Mouse (Mus musculus) natural killer cell, adult 2 months (primary cell): Measurements from ENCODE around the gene Med27.

Experiments used
- DNase-seq, 2 experiments: peaks; one replicate each; pipeline ENCODE4 v3.0.0; 2022; ENCODE audit warnings: low spot score in 2 of 2

Gene Med27

DNA sequence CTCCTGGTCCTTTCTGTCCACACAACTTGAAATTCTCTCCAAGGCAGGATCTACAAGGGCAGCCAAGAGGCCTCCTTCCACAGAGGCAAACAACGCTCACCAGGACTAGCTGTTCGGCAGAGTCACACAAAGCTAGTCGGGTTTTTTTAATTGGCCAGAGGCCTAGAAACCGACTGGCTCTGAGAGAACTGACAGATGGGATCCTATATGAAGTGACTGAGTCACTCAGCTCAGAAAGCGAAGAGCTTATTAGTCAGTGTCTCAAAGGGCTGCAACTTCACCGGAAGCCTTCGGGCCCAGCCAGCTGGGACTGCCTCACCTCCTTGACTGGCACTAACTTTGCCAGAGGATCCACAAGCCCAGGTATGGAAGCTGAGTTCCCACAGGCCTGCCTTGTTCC lies 217.4 kb downstream of the Med27 start:
- no peak for DNase-seq

DNA sequence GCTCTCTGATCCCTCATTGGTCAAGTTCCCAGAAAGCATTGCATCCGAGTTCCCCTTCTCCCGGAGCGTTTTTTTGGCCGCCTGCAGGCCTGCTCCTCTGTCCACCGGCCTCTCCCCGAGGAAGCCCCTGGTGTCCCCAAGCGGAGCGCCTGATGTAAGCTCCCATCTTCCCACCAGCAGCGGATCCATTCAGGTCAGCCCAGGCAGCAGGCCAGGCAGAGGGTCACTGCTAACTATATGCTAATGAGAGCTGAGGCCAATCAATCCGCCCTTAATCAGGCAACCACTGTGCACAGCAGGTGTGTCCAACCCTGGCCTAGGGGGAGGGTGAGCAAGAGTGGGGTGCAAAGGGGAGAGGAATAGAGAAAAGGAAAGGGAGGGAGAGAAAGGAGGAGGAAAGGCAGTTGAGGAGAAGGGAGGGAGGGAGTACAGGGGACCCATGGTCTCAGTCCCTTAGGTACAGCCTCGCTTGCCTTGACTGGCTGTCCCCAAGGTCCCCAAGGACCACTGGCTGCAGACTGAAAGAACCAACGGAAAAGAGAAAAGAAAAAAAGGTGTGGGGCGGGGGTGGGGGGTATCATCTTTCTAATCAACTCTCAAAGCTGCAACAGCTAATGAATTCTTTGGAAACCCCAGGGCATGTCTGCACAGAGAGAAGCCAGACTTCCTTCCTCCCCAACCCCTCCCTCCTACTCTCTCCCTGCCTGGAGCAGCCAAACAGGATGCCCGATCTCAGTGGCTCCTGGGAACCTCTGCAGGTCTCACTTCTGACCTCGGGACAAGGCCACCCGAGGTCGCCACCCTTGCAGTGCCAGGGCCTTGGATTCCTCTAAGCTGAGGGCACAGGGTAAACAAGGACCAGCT lies 219.2 kb downstream of the Med27 start:
- no peak for DNase-seq

- no peak for DNase-seq
These were observed 225.5 kb downstream of the Med27 start for GRCm38 (mm10) chr2:29571921-29572700.

DNA sequence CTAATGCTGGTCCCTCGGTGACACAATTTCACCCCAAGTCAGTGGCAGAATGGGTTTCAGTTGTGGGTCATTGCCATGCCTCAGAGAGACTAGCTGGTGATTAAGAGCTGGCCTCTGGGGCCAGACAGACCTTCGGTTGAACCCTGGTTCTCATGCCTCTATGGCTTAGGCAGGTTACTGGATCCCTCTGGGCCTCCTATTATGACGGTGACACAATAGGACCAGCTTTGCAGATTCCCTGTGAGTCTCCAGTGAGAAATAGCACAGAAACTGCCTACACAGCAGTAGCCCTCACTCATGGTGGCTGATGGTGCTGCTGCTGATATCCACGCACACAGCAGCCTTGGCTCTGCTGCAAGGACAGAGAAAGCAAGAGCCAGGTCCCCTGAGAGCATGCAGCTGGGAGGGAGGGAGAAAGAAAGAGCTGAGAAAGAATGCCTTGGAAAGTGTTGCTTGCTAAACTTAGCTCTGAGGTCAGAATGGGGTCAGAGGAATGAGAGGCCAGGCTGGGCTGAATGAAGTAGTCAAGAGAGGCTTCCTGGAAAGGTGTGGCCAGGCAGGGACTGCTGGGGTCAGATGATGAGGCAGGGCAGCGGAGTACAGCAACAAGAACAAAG lies 226.3 kb downstream of the Med27 start:
- DNase-seq: no peak

DNA sequence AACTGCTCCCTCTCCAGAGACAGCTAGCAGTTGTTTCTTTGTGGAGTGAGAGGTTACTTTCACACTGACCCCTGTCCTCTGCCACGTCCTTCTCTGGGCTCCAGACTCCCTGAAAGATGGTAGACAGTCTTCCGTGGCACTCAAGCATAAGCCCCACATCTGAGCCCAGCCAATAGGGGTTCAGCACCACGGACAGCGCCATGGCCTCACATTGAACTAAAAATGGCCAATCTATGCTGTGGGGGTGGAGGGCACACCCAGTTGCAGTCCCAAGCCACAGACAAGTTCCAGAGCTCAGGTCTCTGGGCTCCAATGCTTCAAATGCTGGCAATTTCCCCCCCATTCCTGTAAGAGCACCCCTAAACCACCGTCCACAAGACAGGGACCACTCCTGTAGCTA lies 227.0 kb downstream of the Med27 start:
- peak in 1 of 2 experiments; percentile 14 for DNase-seq

DNA sequence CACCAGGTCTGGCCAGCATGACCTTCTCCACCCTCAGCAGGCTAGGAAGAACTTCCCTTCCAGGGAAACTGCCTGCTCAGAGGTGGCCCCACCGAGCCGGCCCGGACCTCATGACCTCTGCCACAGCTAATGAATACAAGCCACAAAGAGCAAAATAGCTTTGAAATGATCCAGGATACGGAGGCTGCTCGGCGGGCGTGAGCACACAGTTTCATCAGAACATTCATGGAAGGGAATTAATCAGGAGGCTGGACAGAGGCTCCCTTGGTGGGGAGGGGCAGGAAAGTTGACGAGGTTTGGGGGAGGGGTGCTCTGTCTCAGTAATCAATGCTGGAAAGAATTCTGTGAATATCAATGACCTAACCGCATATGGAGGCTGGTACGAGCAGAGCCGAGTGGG lies 227.6 kb downstream of the Med27 start:
- no peak for DNase-seq
